Mouse (Mus musculus): ENCODE measurements around the gene Nol12.

- TF ChIP-seq POLR2A (IDR thresholded peaks at IDR 0.05; ENCODE audit: insufficient read length, low read depth) = peak; percentile 86
- TF ChIP-seq TCF3 (IDR thresholded peaks at IDR 0.05; ENCODE audit: insufficient read length, low read depth) = no peak
- no peak for TF ChIP-seq USF1 (IDR thresholded peaks at IDR 0.05; ENCODE audit: low read depth)
- TF ChIP-seq POLR2AphosphoS2 (IDR thresholded peaks at IDR 0.05; ENCODE audit: insufficient read length, low read depth) = peak; percentile 87
- peak; percentile 60; the same call in 1 of the 2 replicates for TF ChIP-seq CEBPB (IDR thresholded peaks at IDR 0.05; ENCODE audit: insufficient read depth, poor library complexity, severe bottlenecking)
Measured at GRCm38 (mm10) chr15:78934784-78935320, at the start of gene Nol12.
